In the genomic region with DNA sequence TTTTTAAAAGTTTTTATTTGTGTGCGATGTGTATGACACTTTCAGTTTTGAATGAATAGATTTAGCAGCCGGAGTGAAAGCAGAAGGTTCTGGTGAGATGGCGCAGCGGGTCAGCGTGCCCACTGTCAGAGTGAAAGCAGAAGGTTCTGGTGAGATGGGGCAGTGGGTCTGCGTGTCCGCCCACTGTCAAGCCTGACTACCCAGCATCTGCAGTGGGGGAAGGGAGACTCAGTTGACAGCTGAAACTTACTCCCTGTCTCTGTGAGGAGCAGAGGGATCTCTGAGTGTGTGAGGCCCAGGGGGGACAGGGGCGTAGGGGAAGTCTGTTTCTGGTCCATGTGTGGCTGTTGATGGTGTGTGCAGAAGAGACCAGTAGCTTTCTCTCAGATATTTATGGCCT, we compare ENCODE assay signal across 18 mouse cellular contexts. TPM values are rescaled to one million over a fixed set of nuclear protein-coding genes. Genes with fewer than 3 reads are reported as not detected.
DNase-seq lines count a peak whose midpoint lies in the region; ATAC-seq and TF ChIP-seq lines count a peak whose summit lies in the region.
"Had no signal": no experiment of that assay in that cellular context is flagged by ENCODE, and none has a peak within 500 bp of the region (broad histone marks: within the 10 kb centered on the region; RNA-seq: fewer than 3 reads in every experiment).

No protein-coding gene starts in this region.

- H3K27ac ChIP-seq in heart, embryonic 13.5 days (replicated peaks), result no peak overlapping the region
- H3K27ac ChIP-seq in heart, adult 2 months, result no peak overlapping the region
- H3K27ac ChIP-seq in liver, embryonic 13.5 days, result peak overlapping the region; percentile 44; the same call in 1 of the 2 replicates
- H3K27ac ChIP-seq in intestine, embryonic 16.5 days (ENCODE audit: low read length), result 0 out of 2 replicates have a peak overlapping the region, but pooled peaks have one; percentile 15
- no peak overlapping the region for H3K27ac ChIP-seq in hindbrain, embryonic 16.5 days (ENCODE audit: low read depth, low read length)
- H3K27ac ChIP-seq: forebrain, embryonic 12.5 days; limb, embryonic 15.5 days; lung, embryonic 15.5 days; neural tube, embryonic 13.5 days had no signal

- H3K9me3 ChIP-seq in heart, embryonic 13.5 days, result no peaks in the 10 kb centered on the region
- no peaks in the 10 kb centered on the region for H3K9me3 ChIP-seq in liver, embryonic 13.5 days (replicated peaks)
- no peaks in the 10 kb centered on the region for H3K9me3 ChIP-seq in intestine, embryonic 16.5 days (ENCODE audit: control insufficient read depth, low read length)
- H3K9me3 ChIP-seq in hindbrain, embryonic 16.5 days (ENCODE audit: control insufficient read depth, low read length), result no peaks in the 10 kb centered on the region
- H3K9me3 ChIP-seq: forebrain, embryonic 12.5 days; limb, embryonic 15.5 days; lung, embryonic 15.5 days; neural tube, embryonic 13.5 days had no signal

- H3K36me3 ChIP-seq in heart, embryonic 13.5 days, result peaks cover 49% of the 10 kb centered on the region
- H3K36me3 ChIP-seq in heart, adult 2 months (ENCODE audit: control insufficient read depth, insufficient read depth, low read length), result peaks cover 5% of the 10 kb centered on the region; the same call in 1 of the 2 replicates
- peaks cover 38% of the 10 kb centered on the region for H3K36me3 ChIP-seq in liver, embryonic 13.5 days
- peaks cover 22% of the 10 kb centered on the region for H3K36me3 ChIP-seq in intestine, embryonic 16.5 days (ENCODE audit: control insufficient read depth, insufficient read depth, low read length)
- H3K36me3 ChIP-seq in hindbrain, embryonic 16.5 days (ENCODE audit: control insufficient read depth, insufficient read depth, low read length), result peaks cover 30% of the 10 kb centered on the region

- peaks cover 48% of the 10 kb centered on the region for H3K4me1 ChIP-seq in heart, embryonic 13.5 days
- H3K4me1 ChIP-seq in heart, adult 2 months (ENCODE audit: control insufficient read depth, insufficient read depth, low read length), result peaks cover 8% of the 10 kb centered on the region
- peaks cover 67% of the 10 kb centered on the region for H3K4me1 ChIP-seq in liver, embryonic 13.5 days (replicated peaks)
- H3K4me1 ChIP-seq in intestine, embryonic 16.5 days (ENCODE audit: control insufficient read depth, insufficient read depth, low read length), result peaks cover 21% of the 10 kb centered on the region
- peaks cover 4% of the 10 kb centered on the region for H3K4me1 ChIP-seq in hindbrain, embryonic 16.5 days (ENCODE audit: control insufficient read depth, insufficient read depth, low read depth, low read length)

- WGBS in heart, embryonic 13.5 days, result 81% methylated on average over 8 of the region's 8 CpGs
- WGBS in heart, adult 2 months, result 80% methylated on average over 8 of the region's 8 CpGs
- 60% methylated on average over 8 of the region's 8 CpGs for WGBS in liver, embryonic 13.5 days (ENCODE audit: insufficient replicate concordance)
- WGBS in intestine, embryonic 16.5 days, result 75% methylated on average over 8 of the region's 8 CpGs
- WGBS in hindbrain, embryonic 16.5 days, result 73% methylated on average over 8 of the region's 8 CpGs

- no peak for TF ChIP-seq POLR2A in heart, adult 2 months (IDR thresholded peaks at IDR 0.05; ENCODE audit: insufficient read depth, low read depth, low read length)

- H3K79me2 ChIP-seq in heart, adult 2 months (replicated peaks; ENCODE audit: control insufficient read depth, insufficient read depth, low read length), result no peaks in the 10 kb centered on the region

- no peaks in the 10 kb centered on the region for H3K27me3 ChIP-seq in heart, embryonic 13.5 days (replicated peaks)
- no peaks in the 10 kb centered on the region for H3K27me3 ChIP-seq in heart, adult 2 months (ENCODE audit: control insufficient read depth, insufficient read depth, low read length)
- no peaks in the 10 kb centered on the region for H3K27me3 ChIP-seq in liver, embryonic 13.5 days
- H3K27me3 ChIP-seq in intestine, embryonic 16.5 days (replicated peaks; ENCODE audit: control insufficient read depth, insufficient read depth, low read length), result no peaks in the 10 kb centered on the region
- H3K27me3 ChIP-seq in hindbrain, embryonic 16.5 days (replicated peaks; ENCODE audit: control insufficient read depth, insufficient read depth, low read length), result no peaks in the 10 kb centered on the region
- H3K27me3 ChIP-seq: forebrain, embryonic 12.5 days; limb, embryonic 15.5 days; lung, embryonic 15.5 days; neural tube, embryonic 13.5 days had no signal

- TF ChIP-seq EP300 in heart, adult 2 months (IDR thresholded peaks at IDR 0.05; ENCODE audit: insufficient read depth, low read depth, low read length), result no peak

- intact Hi-C loops in heart, adult 2 months (cut with DNase I), result no loop called here

- no peak overlapping the region for H3K4me2 ChIP-seq in heart, embryonic 13.5 days
- H3K4me2 ChIP-seq in liver, embryonic 13.5 days, result no peak overlapping the region
- H3K4me2 ChIP-seq in intestine, embryonic 16.5 days (ENCODE audit: low read depth, low read length), result no peak overlapping the region
- H3K4me2 ChIP-seq in hindbrain, embryonic 16.5 days (ENCODE audit: low read length), result no peak overlapping the region
- H3K4me2 ChIP-seq: forebrain, embryonic 12.5 days; limb, embryonic 15.5 days; lung, embryonic 15.5 days; neural tube, embryonic 13.5 days had no signal

- no peak for TF ChIP-seq CTCF in heart, adult 2 months (IDR thresholded peaks at IDR 0.05)

- H3K4me3 ChIP-seq in heart, embryonic 13.5 days, result no peak overlapping the region
- H3K4me3 ChIP-seq in heart, adult 2 months, result no peak overlapping the region
- H3K4me3 ChIP-seq in liver, embryonic 13.5 days (replicated peaks), result no peak overlapping the region
- no peak overlapping the region for H3K4me3 ChIP-seq in intestine, embryonic 16.5 days (ENCODE audit: low read length)
- no peak overlapping the region for H3K4me3 ChIP-seq in hindbrain, embryonic 16.5 days (ENCODE audit: low read length)
- H3K4me3 ChIP-seq: forebrain, embryonic 12.5 days; limb, embryonic 15.5 days; lung, embryonic 15.5 days; neural tube, embryonic 13.5 days had no signal

- peak overlapping the region; percentile 35 for H3K9ac ChIP-seq in heart, embryonic 13.5 days
- no peak overlapping the region for H3K9ac ChIP-seq in heart, adult 2 months (ENCODE audit: low read depth, low read length)
- H3K9ac ChIP-seq in liver, embryonic 13.5 days, result no peak overlapping the region
- H3K9ac ChIP-seq in intestine, embryonic 16.5 days (ENCODE audit: low read depth, low read length), result no peak overlapping the region
- H3K9ac ChIP-seq in hindbrain, embryonic 16.5 days (ENCODE audit: low read depth, low read length), result no peak overlapping the region
- H3K9ac ChIP-seq: forebrain, embryonic 12.5 days; limb, embryonic 15.5 days; lung, embryonic 15.5 days; neural tube, embryonic 13.5 days had no signal

- DNase-seq in heart, adult 2 months, result no peak
- no peak for DNase-seq in liver, embryonic 13.5 days
- no peak for DNase-seq in liver
- DNase-seq in B cell, adult 2 months, result peak; percentile 33 to 34
- DNase-seq in thymus, postnatal 36 days, result no peak
- DNase-seq: gastrocnemius, postnatal 14 days; right cerebral cortex, postnatal 25 days; thymus, adult 2 months had no signal

- ATAC-seq in heart, embryonic 13.5 days (ENCODE audit: extremely low read depth, insufficient number of reproducible peaks, low FRiP score, low TSS enrichment), result no peak
- no peak for ATAC-seq in liver, embryonic 13.5 days (ENCODE audit: low read depth)
- no peak for ATAC-seq in intestine, embryonic 16.5 days
- ATAC-seq in hindbrain, embryonic 16.5 days, result no peak
- ATAC-seq: inflammation-experienced regulatory T-cells, adult 6 months had no signal

RNA-seq across cellular contexts. Expression of a gene that starts 6.7 kb away (rescaled TPM):
- polyA plus RNA-seq in heart, embryonic 13.5 days (2015; fragmentation: Nextera tagmentation; extraction: Ambion mirVana), result 982 and 1,095 TPM in 2 replicates
- total RNA-seq in heart, adult 2 months (2021), result 100 to 1,000 TPM; 534 to 613 TPM
- polyA plus RNA-seq in heart, adult 2 months (2012; rRNA removed), result 186 and 258 TPM in 2 replicates
- polyA plus RNA-seq in liver, embryonic 13.5 days (2015; fragmentation: Nextera tagmentation; extraction: Ambion mirVana), result 1,277 and 1,372 TPM in 2 replicates
- 1,613 and 1,701 TPM in 2 replicates for polyA plus RNA-seq in intestine, embryonic 16.5 days (2015; fragmentation: Nextera tagmentation; extraction: Ambion mirVana)
- 698 and 709 TPM in 2 replicates for polyA plus RNA-seq in hindbrain, embryonic 16.5 days (2015; fragmentation: Nextera tagmentation; extraction: Ambion mirVana)

RNA-seq across cellular contexts. Expression of a gene that starts 11.0 kb away (rescaled TPM):
- 688 and 785 TPM in 2 replicates for polyA plus RNA-seq in heart, embryonic 13.5 days (2015; fragmentation: Nextera tagmentation; extraction: Ambion mirVana)
- 100 to 1,000 TPM; 561 to 659 TPM for total RNA-seq in heart, adult 2 months (2021)
- polyA plus RNA-seq in heart, adult 2 months (2012; rRNA removed), result 915 and 1,061 TPM in 2 replicates
- 972 and 1,063 TPM in 2 replicates for polyA plus RNA-seq in liver, embryonic 13.5 days (2015; fragmentation: Nextera tagmentation; extraction: Ambion mirVana)
- 1,233 and 1,311 TPM in 2 replicates for polyA plus RNA-seq in intestine, embryonic 16.5 days (2015; fragmentation: Nextera tagmentation; extraction: Ambion mirVana)
- 587 and 622 TPM in 2 replicates for polyA plus RNA-seq in hindbrain, embryonic 16.5 days (2015; fragmentation: Nextera tagmentation; extraction: Ambion mirVana)

RNA-seq across cellular contexts. Expression of a gene that starts 13.9 kb away (rescaled TPM):
- polyA plus RNA-seq in heart, embryonic 13.5 days (2015; fragmentation: Nextera tagmentation; extraction: Ambion mirVana), result 38.0 and 38.1 TPM in 2 replicates
- 10 to 100 TPM; 60.3 to 67.5 TPM for total RNA-seq in heart, adult 2 months (2021)
- polyA plus RNA-seq in heart, adult 2 months (2012; rRNA removed), result 82.8 and 100 TPM in 2 replicates
- 29.2 and 31.9 TPM in 2 replicates for polyA plus RNA-seq in liver, embryonic 13.5 days (2015; fragmentation: Nextera tagmentation; extraction: Ambion mirVana)
- 334 and 458 TPM in 2 replicates for polyA plus RNA-seq in intestine, embryonic 16.5 days (2015; fragmentation: Nextera tagmentation; extraction: Ambion mirVana)
- polyA plus RNA-seq in hindbrain, embryonic 16.5 days (2015; fragmentation: Nextera tagmentation; extraction: Ambion mirVana), result 34.1 and 40.2 TPM in 2 replicates

RNA-seq across cellular contexts. Expression of a gene that starts 18.5 kb away (rescaled TPM):
- polyA plus RNA-seq in heart, embryonic 13.5 days (2015; fragmentation: Nextera tagmentation; extraction: Ambion mirVana), result 0.17 TPM in 1 of 2 replicates, not detected in the other
- total RNA-seq in heart, adult 2 months (2021), result under 1 TPM in 1 of 2 experiments, not detected in 1; 0.80 TPM
- polyA plus RNA-seq in heart, adult 2 months (2012; rRNA removed), result 4.5 and 4.6 TPM in 2 replicates
- polyA plus RNA-seq in liver, embryonic 13.5 days (2015; fragmentation: Nextera tagmentation; extraction: Ambion mirVana), result 0.12 and 0.37 TPM in 2 replicates
- polyA plus RNA-seq in intestine, embryonic 16.5 days (2015; fragmentation: Nextera tagmentation; extraction: Ambion mirVana), result 0.20 TPM in 1 of 2 replicates, not detected in the other
- polyA plus RNA-seq in hindbrain, embryonic 16.5 days (2015; fragmentation: Nextera tagmentation; extraction: Ambion mirVana), result 0.16 and 0.37 TPM in 2 replicates
- total RNA-seq: gastrocnemius, postnatal 14 days; left cerebral cortex, postnatal 10 days; megakaryocyte progenitor cell, adult 5-6 weeks had no signal
- polyA plus RNA-seq: limb, embryonic 15.5 days had no signal

RNA-seq across cellular contexts. Expression of a gene that starts 18.7 kb away (rescaled TPM):
- 0.88 and 1.0 TPM in 2 replicates for polyA plus RNA-seq in heart, embryonic 13.5 days (2015; fragmentation: Nextera tagmentation; extraction: Ambion mirVana)
- total RNA-seq in heart, adult 2 months (2021), result 1 to 10 TPM; 5.5 to 6.4 TPM
- 47.4 and 59.1 TPM in 2 replicates for polyA plus RNA-seq in heart, adult 2 months (2012; rRNA removed)
- polyA plus RNA-seq in liver, embryonic 13.5 days (2015; fragmentation: Nextera tagmentation; extraction: Ambion mirVana), result 4.5 and 5.4 TPM in 2 replicates
- polyA plus RNA-seq in intestine, embryonic 16.5 days (2015; fragmentation: Nextera tagmentation; extraction: Ambion mirVana), result 2.2 and 2.5 TPM in 2 replicates
- 2.0 and 2.8 TPM in 2 replicates for polyA plus RNA-seq in hindbrain, embryonic 16.5 days (2015; fragmentation: Nextera tagmentation; extraction: Ambion mirVana)

Comparison
In these comparisons a context has a peak if more than half of its experiments do, and no peak if none do; other contexts are left out.
1. H3K27ac ChIP-seq: peak in liver, embryonic 13.5 days (single experiment) and intestine, embryonic 16.5 days (single experiment); none in heart, embryonic 13.5 days (single experiment), heart, adult 2 months (single experiment) and hindbrain, embryonic 16.5 days (single experiment).
2. DNase-seq: peak in B cell, adult 2 months (2 of 2); none in heart, adult 2 months (0 of 2), liver, embryonic 13.5 days (single experiment), liver (single experiment) and thymus, postnatal 36 days (0 of 2).